Mouse (Mus musculus): ENCODE results near the gene Clec2i.
"Not testable (repeated sequence)": the region's sequence is repeated elsewhere in the genome, so short reads cannot be mapped to it uniquely, and the experiment has no call there.

Clec2i gene

DNA sequence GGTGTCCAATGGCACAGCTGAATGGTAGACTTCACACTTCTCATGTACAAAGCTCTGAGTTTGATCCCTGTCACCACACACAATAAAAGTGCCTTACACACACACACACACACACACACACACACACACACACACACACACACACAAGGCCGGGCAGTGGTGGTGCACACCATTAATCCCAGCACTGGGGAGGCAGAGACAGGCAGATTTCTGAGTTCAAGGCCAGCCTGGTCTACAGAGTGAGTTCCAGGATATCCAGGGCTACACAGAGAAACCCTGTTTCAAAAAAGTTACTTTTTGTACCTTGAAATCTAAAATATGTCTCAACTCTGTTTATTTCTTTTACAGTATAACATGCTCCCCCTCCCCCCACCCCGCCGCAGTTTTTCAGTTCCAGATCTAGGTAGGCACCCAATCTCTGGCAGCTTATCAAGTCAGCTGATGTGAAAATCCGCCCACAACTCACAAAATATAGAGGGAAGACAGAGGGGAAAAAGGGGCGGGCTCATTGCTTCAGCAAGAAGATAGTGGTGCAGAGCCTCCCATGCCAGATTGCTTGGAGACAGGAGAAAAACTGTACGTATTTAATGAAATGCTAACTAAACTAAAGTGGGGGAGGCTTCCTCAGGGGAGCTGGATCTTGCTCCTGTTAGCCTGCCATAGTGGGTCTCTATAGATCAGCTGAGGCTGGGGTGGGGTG lies at the start of gene Clec2i:
TSS of gene Clec2i (plus strand) at position 498 of the 700 bp plus-strand sequence.
- DNase-seq = peak; percentile 40

DNA sequence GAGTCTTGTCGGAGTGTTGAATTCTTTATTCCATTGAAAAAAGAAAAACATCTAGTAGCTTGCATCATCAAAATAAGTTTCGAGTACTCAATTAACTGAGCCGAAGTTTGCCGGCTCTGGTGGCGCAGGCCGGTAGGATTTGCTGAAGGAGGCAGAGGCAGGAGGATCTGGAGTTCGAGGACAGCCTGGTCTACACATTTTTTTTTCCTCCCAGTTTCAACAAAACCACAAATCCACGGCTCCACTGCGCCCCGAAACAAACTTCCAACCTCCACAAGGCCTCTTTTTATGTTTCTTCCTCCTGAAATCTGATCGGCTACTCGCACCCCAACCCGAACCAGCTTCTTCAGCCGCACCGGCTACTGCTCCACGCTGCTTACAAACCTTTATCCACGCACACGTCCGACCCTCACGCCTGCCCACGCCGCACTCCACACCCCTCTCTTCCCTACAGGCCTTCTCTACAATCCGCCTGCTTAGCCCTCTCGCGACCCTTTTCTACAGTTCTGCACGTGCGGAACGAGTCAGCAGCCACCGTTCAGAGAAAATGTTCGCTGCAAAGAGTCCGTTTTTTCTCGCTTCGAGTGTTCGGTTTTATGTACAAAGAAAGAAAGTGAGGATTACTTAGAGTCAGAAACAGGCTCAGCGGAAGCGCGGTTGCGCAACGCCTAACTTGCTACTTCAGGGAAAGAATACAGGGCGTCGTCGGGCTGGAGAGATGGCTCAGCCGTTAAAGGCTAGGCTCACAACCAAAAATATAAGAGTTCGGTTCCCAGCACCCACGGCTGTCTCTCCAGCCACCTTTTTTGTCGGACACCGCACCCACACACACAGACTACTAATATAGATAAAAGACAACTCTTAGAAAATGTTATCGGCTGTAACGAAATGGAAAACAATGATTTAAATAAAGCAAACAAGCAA lies 48.8 kb upstream of the Clec2i start:
- DNase-seq = peak; percentile 90

DNA sequence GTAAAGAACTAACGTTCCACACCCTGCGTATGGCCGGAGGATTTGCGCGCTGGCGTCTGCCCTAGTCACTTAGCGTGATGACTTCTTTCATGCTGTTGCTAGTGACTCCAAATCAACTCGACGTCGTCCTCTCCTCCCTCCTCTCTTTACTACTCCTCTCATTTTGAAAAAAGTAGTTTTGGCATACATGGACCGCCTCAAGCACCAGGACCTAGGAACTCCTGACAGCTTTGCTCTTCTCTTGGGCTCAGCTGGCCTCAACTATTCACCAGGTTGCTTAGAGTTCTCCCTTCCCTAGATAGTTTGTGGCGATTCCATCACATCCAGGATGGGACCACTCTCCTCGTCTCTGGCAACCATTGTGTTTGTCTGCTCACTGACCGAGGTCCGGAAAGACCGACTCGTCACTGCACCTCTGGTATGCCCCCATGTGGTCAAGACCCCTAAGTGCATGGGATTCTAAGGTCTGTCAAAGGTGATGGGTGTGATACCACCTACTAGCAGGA lies 48.1 kb upstream of the Clec2i start:
- peak; percentile 75 for DNase-seq

GRCm38 (mm10) chr6:128839921-128840320 lies 47.5 kb upstream of the Clec2i start:
- DNase-seq = no peak

DNA sequence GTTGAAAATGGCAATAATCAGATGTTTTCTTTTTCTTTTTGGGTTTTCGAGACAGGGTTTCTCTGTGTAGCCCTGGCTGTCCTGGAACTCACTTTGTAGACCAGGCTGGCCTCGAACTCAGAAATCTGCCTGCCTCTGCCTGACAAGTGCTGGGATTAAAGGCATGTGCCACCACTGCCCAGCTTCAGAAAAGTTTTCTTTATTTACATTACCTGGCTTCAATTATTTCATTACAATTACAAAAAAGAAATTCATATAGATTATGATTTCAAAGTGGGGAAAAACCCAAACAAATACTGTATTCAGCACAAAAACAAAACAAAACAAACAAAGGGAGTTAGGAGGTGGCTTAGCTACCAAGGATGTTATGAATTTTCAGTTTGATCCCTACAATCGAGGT lies 46.7 kb upstream of the Clec2i start:
- DNase-seq = not testable (repeated sequence)

DNA sequence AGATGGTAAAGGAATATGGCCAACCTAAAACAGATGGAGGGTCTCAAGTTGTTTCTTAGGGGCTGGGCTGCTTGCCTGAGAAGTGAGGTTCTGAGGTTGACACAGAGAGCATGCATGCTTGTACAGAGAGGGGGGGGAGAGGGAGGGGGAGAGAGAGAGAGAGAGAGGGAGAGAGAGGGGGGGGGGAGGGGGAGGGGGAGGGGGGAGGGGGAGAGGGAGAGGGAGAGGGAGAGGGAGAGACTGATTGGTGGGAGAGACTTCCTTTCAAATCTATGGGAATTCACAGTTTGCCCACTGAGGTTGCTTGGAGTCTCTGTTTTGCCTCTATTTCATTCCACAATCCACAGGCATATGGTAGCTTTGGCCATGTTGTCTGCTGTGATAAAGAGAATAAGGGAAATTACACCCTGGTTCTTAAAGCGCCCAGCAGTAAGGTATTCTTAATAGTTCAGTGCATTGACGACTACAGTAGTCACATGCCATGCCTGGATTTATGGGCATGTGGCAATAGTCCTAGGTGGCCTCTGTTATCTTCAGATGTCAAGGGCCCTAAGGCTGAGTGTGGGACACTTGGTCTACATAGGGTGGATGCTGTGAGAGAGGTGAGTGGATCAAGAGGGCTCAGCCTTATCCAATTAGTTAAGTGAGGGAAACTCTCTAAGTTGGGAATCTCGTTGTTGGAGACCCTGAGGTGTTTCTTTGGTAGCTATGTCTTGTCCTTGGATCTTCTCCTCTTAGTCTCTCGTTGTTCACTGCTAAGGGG lies 45.9 kb upstream of the Clec2i start:
- no peak for DNase-seq

GRCm38 (mm10) chr6:128842356-128842944 lies 44.9 kb upstream of the Clec2i start:
- no peak for DNase-seq

- peak; percentile 94 for DNase-seq
Observed at GRCm38 (mm10) chr6:128842945-128843478, 44.4 kb upstream of the Clec2i start.

DNA sequence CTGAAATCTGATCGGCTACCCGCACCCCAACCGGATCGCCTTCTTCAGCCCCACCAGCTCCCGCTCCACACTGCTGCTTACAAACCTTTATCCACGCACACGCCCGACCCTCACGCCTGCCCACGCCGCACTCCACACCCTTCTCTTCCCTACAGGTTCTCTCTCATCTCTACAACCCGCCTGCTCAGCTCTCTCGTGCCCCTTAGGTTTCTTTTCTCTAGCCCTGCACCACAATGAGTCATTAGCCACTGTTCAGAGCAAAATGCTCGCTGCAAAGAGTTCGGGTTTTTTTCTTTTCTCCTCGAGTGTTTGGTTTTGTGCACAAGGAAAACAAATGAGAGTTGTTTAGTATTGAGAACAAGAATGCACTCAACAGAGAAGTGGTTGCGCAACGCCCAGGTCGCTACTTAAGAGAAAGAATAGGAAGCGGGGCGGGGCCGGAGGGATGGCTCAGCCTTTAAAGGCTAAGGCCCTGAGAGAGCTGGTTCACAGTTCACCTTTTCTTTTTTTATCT lies 43.9 kb upstream of the Clec2i start:
- peak; percentile 75 for DNase-seq

DNA sequence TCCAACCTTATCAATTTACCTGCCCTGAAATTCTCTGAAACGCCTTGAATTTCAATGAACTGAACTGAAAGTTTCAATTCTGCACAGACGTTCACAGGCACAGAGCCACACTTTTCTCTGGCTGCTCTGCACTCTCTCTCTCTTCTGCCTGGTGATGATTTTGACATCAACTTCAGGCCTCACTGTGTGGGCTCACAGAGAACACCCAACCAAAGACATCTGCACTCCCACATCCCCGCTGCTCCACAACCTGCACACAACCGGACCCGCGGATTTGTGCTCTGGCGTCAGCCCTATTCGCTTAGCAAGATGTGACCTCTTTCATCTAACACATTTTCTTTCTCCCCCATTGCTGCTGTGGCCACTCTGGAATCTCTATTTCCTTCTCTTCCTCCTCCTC lies 43.3 kb upstream of the Clec2i start:
- peak; percentile 29 for DNase-seq

DNA sequence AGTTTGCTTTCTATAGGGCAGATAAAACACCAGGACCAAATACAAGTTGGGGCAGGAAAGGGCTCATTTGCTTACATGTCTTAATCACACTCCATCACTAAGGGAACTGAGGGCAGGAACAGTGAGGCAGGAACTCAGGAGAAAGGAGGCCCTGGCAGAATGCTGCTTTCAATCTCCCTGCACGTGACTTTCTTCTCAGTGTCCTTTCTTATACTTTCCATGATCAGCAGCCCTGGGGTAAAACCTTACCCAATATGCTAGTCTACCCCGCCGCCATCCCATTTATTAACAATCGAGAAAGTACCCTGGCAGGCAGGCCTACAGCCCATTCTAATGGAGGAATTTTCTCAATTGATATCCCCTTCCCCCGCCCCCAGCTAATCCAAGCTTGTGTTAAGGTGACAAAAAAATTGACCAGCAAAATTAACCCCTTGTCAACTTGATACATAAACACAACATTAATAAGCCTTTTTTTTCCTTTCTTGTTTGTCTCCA lies 42.8 kb upstream of the Clec2i start:
- no peak for DNase-seq

DNA sequence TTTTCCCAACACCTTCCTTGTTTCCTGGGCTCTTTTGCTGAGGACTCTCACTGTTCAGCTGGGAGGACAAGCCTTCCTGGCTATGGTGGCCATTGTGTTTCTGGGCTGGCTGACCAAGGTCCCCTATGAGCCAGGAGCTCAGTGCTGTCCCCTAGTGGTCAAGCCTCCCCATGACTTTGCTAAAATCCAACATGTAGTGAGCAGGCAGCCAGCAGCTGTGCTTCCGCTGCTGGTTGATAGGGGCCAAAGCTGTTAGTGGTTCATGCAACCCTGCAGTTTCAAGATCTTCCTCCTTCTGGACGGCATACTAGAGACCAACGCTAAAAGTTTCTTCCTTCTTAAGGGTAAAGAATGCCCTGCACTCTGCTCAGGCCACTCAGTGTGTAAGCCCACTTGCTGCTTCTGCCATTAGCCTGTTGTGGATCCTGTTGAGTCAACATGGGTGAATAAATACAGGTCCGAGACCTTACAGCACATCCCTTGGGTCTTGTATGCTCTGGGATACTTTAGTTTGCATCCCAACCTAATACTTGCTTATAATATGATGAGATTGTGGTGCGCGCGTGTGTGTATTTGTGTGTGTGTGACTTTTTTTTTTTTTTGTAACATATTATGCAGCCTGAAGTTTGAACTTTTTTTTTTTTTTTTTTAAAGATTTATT lies 41.9 kb upstream of the Clec2i start:
- DNase-seq = peak; percentile 90

GRCm38 (mm10) chr6:128845998-128846542 lies 41.3 kb upstream of the Clec2i start:
- DNase-seq = no peak

GRCm38 (mm10) chr6:128847401-128847800 lies 40.0 kb upstream of the Clec2i start:
- no peak for DNase-seq

DNA sequence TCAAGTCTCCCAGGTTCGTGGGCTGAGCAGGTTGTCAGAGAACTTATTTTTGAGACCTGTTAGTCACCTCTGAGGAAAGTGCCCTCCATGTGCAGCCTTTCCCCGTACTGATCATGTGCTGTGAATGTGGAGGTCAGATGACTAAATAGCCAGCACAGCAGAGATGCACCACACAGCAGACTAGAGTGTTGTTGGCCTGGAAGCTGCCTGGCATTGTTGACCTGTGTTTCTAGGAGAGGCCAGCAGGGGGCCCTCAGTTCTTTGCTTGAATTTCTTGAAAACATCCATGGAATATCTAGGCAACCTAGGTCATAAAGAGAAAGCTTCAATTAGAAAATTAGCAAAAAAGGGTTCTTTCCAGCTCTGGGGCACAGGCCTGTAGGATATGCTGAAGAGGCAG lies 37.5 kb upstream of the Clec2i start:
- DNase-seq = no peak

DNA sequence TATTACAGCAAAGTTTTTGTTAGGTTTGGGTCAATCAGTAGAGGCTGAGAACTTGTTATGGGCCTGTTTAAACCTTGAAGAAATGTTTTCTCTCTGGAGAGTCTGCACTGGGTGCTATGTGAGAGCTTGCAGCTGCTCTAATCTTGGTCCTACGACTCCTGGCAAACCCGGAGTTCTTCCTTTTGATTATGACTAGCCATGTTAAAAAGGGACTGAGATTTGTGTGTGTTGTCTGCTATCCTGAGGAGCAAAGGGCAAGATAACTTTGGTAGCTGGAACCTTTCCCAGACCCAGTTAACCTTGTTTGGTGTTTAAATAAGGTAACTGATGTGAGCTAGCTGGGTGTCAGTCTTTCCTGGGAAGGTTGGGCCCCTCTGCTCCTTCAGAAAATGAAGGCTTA lies 36.7 kb upstream of the Clec2i start:
- DNase-seq = no peak

DNA sequence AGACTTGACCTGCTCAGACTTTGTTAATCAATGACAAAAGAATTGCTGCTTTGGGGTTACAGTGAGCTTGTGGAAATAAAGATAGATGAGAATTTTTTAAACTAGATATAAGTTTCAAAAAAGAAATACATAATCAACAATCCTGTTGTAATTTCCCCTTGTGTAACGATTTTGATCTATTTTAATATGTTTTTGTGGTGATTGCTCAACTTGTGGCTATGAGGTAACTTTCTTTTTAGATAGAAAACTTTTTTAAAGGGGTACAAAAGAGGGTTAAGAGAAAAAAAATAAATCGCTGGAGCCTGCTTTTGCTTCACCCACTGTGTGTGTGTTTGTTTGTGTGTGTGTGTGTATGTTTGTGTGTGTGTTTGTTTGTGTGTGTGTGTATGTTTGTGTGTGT lies 36.2 kb upstream of the Clec2i start:
- no peak for DNase-seq

- no peak for DNase-seq
Observed at GRCm38 (mm10) chr6:128852766-128853165, 34.6 kb upstream of the Clec2i start.

- DNase-seq = peak; percentile 28
Observed at GRCm38 (mm10) chr6:128854024-128854820, 33.2 kb upstream of the Clec2i start.

DNA sequence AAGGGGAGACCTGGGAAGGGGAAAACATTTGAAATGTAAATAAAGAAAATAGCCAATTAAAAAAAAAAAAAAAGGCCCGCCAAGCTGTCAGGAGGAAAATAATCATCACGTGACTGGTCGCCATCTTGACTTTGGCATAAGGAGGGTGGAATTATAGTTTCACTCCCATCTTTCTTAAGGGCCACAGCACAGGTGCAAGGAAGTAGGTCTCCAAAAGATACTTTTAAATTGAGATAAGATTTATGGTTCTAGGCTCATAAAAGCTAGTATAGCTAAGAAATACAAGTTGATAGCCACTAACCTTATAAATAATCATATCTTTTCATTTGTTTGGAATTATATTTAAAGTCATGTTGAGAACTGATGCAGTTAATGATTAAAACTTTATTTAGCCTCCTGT lies 32.5 kb upstream of the Clec2i start:
- DNase-seq = no peak
